Mouse (Mus musculus): ENCODE measurements at regions not wholly inside any gene's neighbourhood (a gene's known extent, or its start where the extent isn't known, plus 50 kb on each side); places are given as distances from the start of the nearest gene placed in this dataset.

DNA sequence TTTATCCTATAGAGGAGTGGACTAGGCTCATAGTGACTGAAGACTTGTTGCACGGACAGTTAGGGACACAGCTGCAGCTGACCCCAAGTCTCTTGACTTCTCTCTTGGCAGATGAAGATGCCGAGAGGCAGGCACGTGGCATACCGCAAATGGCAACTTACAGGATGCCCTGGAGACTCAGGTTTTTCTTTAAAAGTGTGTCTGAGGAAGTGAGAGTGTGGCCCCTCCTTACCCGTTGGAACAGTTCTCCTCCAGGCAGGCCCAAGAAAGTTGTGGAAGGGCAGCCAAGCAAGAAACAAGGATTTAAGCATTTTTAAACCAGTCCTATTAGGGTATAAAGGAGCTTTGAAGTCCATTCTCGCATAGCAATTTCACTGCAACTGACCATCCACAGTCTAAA, 180.5 kb downstream of the Bcl11a start:
- no peak for TF ChIP-seq EP300 (optimal IDR thresholded peaks at IDR 0.05)
- no peak for TF ChIP-seq CTCF (IDR thresholded peaks at IDR 0.05; ENCODE audit: low read depth)

Measured in stomach, postnatal 0 days (tissue).